Mouse (Mus musculus): ENCODE measurements around the gene Fmo4.
"Not testable (repeated sequence)": the region's sequence is repeated elsewhere in the genome, so short reads cannot be mapped to it uniquely, and the experiment has no call there.

Fmo4 gene

GRCm38 (mm10) chr1:162792306-162793044 lies 21.3 kb downstream of the Fmo4 start:
- no peak for DNase-seq (ENCODE audit: extremely low spot score)

GRCm38 (mm10) chr1:162785222-162785621 lies 28.6 kb downstream of the Fmo4 start:
- no peak for DNase-seq (ENCODE audit: extremely low spot score)

DNA sequence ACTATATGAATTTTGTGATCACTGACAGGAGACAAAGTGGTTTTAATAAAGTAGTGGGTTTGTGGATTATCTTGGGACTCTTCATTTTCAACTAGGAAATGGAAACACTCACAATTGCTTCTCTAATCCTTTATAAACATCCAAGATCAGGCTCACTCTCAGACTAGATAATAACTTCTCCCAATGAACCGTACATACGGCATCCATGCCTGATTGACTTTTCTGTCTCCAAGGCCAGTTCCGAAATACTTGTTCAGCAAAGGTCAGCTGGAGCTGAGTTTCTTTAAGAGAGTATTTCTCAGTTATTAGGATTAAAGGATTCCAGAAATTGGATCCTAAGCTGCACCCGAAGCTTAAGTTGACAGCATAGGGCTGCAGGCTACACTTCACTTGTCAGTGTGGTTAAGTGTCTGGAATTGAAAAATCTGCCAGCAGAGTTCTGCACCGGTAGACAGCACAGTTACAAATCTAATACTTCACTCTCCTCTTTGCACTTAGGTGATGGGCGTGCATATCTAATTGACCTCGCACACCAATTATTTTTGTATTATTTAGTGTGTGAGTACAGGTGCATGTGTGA lies 30.0 kb downstream of the Fmo4 start:
- DNase-seq (ENCODE audit: extremely low spot score), result no peak

DNA sequence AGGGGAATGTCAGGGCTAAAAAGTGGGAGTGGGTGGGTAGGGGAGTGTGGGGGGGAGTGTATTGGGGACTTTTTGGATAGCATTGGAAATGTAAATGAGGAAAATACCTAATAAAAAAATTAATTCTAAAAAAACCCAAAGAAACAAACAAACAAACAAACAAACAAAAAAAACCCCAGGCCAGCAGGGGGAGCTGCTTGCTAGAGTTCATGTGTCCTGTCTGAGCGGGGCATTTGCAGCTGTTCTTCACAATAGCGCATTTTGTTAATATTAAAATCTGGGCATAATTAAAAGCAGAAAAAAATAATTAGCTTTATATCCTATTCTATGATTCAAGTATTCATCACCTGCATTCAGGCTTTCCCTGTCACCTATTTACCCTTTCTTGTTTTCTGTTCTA lies 32.7 kb downstream of the Fmo4 start:
- DNase-seq (ENCODE audit: extremely low spot score), result not testable (repeated sequence)

- DNase-seq (ENCODE audit: extremely low spot score), result no peak
Observed at GRCm38 (mm10) chr1:162777943-162778538, 35.7 kb downstream of the Fmo4 start.

DNA sequence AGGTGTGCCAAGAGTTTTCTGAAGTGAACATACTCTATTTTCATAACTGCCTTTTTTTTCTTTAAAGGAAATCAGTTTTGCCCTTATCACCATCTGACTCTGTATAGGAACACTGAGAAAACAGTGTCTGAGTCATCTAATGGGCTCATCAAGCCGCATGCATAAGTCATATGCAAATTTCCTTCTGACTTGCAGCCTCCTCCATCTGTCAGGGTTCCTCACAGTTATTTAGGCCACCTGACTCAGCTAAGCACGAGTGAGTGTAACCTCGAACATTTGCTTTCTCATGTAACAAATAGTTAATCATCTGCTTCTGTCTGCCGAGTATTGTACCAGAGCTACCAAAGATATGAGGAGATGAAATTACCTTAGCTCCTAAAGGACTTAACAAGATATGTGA lies 40.1 kb downstream of the Fmo4 start:
- no peak for DNase-seq (ENCODE audit: extremely low spot score)

DNA sequence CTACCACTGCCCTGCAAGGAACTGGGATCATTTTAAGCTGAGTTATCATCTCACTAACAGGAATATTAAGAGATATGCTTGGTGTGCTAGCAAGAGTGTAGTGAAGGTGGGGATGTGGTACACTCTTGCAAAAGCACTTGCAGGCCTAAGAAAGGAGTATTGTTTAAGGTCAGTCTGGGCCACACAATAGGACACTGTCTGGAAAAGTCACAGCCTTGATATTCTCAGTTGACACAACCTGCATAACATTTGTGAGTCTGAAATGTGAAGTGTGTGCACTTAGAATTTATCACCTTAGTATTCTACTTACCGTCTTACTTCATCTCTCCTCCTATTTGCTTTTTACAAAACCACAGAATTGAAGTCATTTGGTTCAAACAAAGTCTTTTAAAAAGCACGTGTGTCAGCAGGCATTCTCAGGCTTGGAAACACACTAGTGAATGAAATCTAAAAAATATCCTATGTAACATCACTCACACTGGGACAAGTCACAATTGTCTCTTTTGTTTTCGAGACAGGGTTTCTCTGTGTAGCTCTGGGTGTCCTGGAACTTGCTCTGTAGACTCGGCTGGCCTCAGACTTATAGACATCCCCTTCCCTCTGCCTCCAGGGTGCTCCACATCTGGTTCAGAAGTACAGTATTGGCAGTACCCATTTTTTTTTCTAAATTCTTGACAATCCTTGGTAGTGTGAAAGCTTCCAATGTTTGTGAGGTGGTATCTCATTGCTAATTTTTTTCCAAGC lies 42.0 kb downstream of the Fmo4 start:
- DNase-seq (ENCODE audit: extremely low spot score), result no peak

DNA sequence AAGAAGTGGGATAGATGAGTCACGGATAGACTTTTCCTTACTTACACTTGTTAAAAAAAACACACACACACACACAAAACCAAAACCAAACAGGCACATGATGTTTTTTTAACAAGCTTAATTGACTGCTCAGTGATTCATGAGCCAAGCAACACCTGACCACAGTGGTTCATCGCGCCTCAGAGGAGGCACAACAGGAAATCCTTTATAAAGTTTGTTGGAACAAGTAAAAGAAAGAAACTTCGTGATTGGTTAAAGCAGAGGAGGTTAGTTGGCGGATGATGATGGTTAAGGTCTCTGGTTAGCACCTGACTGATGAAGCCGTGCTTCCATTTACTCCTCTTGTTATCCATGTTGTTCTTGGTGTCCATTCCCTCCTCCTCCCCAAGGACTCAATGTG lies 61.8 kb downstream of the Fmo4 start:
- DNase-seq (ENCODE audit: extremely low spot score), result no peak

GRCm38 (mm10) chr1:162749607-162750006 lies 64.2 kb downstream of the Fmo4 start:
- no peak for DNase-seq (ENCODE audit: extremely low spot score)

- no peak for DNase-seq (ENCODE audit: extremely low spot score)
Observed at GRCm38 (mm10) chr1:162748761-162749160, 65.0 kb downstream of the Fmo4 start.
